Mouse (Mus musculus) hindbrain, embryonic 15.5 days (tissue): ENCODE results near the gene Fam205c. TPM values are rescaled to one million over a fixed set of nuclear protein-coding genes. Genes with fewer than 3 reads are reported as not detected.

ENCODE experiments used
- polyA plus RNA-seq: library from polyadenylated mRNA; unstranded; fragments of >200 nt; fragmentation: Nextera tagmentation; extraction: Ambion mirVana; gene quantifications from 2 replicates; pipeline ENCODE4 v1.2.1, GENCODE M21; 2015

Fam205c gene
- polyA plus RNA-seq, 1 experiment from 2014 or later: 1.8 TPM

Other genes starting within 250 kb of the Fam205c start
- not detected in 2 replicates for gene Gm2564, start 244.5 kb downstream of the Fam205c start, polyA plus RNA-seq
- gene Ccl27b, start 219.0 kb downstream of the Fam205c start, polyA plus RNA-seq: not detected in 2 replicates
- not detected in 2 replicates for gene Il11ra2, start 212.3 kb downstream of the Fam205c start, polyA plus RNA-seq
- gene 4930578G10Rik, start 138.7 kb downstream of the Fam205c start, polyA plus RNA-seq: 0.59 and 1.2 TPM in 2 replicates
- 0.28 and 0.56 TPM in 2 replicates for gene Ccl19, start 117.7 kb downstream of the Fam205c start, polyA plus RNA-seq
- 0.98 and 1.2 TPM in 2 replicates for gene Ccl21a, start 100.2 kb downstream of the Fam205c start, polyA plus RNA-seq
- 0.05 and 0.06 TPM in 2 replicates for gene Fam205a1, start 20.3 kb downstream of the Fam205c start, polyA plus RNA-seq
- 0.64 and 0.69 TPM in 2 replicates for gene Gm12394, start 17.5 kb downstream of the Fam205c start, polyA plus RNA-seq
- 39.3 and 39.7 TPM in 2 replicates for gene Phf24, start 42.4 kb upstream of the Fam205c start, polyA plus RNA-seq
- 36.7 and 46.3 TPM in 2 replicates for gene Dnajb5, start 75.6 kb upstream of the Fam205c start, polyA plus RNA-seq
- gene 1700022I11Rik, start 95.4 kb upstream of the Fam205c start, polyA plus RNA-seq: 0.41 and 0.68 TPM in 2 replicates
- gene Vcp, start 126.3 kb upstream of the Fam205c start, polyA plus RNA-seq: 469 and 479 TPM in 2 replicates
- gene Fancg, start 136.3 kb upstream of the Fam205c start, polyA plus RNA-seq: 21.1 and 25.4 TPM in 2 replicates
- 28.9 and 29.6 TPM in 2 replicates for gene Pigo, start 151.6 kb upstream of the Fam205c start, polyA plus RNA-seq
- 227 and 236 TPM in 2 replicates for gene Stoml2, start 157.5 kb upstream of the Fam205c start, polyA plus RNA-seq
- gene Fam214b, start 172.0 kb upstream of the Fam205c start, polyA plus RNA-seq: 37.5 and 38.9 TPM in 2 replicates
- gene Unc13b, start 184.7 kb upstream of the Fam205c start, polyA plus RNA-seq: 16.1 and 19.2 TPM in 2 replicates